Mouse (Mus musculus): ENCODE results near the gene Ube2d1. TPM values are rescaled to one million over a fixed set of nuclear protein-coding genes. Genes with fewer than 3 reads are reported as not detected.
A peak's percentile ranks its signal among the peaks of the same experiment; 100 is the strongest.

The Ube2d1 gene
- polyA plus RNA-seq, 2 experiments, result 6.8 to 7.3 TPM

DNA sequence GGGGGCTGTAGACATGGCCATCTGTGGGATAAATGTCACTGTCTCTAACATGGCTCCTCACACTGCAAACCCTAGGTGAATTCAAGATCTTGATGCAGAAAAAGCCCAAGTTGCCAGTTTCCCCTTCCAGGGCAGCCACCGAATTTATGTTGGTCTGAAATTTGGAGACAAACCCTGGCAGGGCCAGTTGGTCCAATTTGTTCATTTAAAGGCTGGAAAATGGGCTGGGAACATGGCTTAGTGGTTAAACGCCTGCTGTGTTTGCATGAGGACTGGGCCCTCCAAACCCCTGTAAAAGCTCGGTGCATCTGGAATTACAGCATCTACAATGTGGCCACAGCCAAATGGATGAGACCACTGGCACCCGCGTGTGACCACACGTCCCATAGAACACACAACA is 44.2 kb upstream of the Ube2d1 start:
- DNase-seq (ENCODE audit: low read depth in 3 of 3, low spot score in 3 of 3) (no peak), ATAC-seq (ENCODE audit: insufficient read depth) (no peak)
- Histone ChIP-seq H3K27ac (no peak overlapping the region), H3K9me3 (ENCODE audit: control insufficient read depth, low read length) (no peaks in the 10 kb centered on the region), H3K4me2 (ENCODE audit: low read depth) (no peak overlapping the region), H3K36me3 (replicated peaks; ENCODE audit: control insufficient read depth, insufficient read depth, low read depth) (peaks cover 14% of the 10 kb centered on the region), H3K27me3 (ENCODE audit: control insufficient read depth, insufficient read depth, low read length) (no peaks in the 10 kb centered on the region), H3K9ac (replicated peaks) (no peak overlapping the region), H3K4me1 (replicated peaks; ENCODE audit: control insufficient read depth in 2 of 2, insufficient read depth in 2 of 2, low read length in 1 of 2) (no peaks in the 10 kb centered on the region), H3K4me3 (ENCODE audit: insufficient read depth in 1 of 2, low read depth in 2 of 2, low read length in 2 of 2) (no peak overlapping the region)
- 85% methylated on average over 6 of the region's 6 CpGs for WGBS (ENCODE audit: insufficient replicate concordance)
- no peak for TF ChIP-seq EP300 (IDR thresholded peaks at IDR 0.05; ENCODE audit: low read depth)

DNA sequence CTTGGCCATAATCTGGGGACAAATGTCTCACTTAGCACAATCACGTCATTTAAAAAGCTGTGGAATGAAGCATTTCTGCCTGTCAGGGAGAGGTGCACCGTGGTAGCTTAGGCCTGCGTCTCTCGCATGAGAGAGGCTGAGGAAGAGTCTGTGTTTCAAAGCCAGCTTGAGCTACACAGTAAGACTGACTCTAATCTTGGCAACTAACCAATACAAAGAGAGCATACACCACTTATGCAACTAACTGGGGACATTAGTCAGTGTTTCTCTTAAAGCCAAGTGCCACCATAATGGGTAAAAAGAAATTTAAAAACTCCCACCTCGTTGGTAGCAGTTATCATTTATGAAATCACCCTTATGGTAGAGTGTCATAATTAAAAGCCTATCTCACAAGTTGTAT is 43.8 kb upstream of the Ube2d1 start:
- H3K4me2 ChIP-seq (ENCODE audit: low read depth), result no peak overlapping the region
- TF ChIP-seq CTCF (IDR thresholded peaks at IDR 0.05; ENCODE audit: low read depth) (no peak), EP300 (IDR thresholded peaks at IDR 0.05; ENCODE audit: low read depth) (no peak)
- no peak overlapping the region for H3K27ac ChIP-seq
- no peaks in the 10 kb centered on the region for H3K9me3 ChIP-seq (ENCODE audit: control insufficient read depth, low read length)
- H3K9ac ChIP-seq (replicated peaks), result no peak overlapping the region
- no peak overlapping the region for H3K4me3 ChIP-seq (ENCODE audit: insufficient read depth in 1 of 2, low read depth in 2 of 2, low read length in 2 of 2)
- ATAC-seq (ENCODE audit: insufficient read depth), result no peak
- H3K27me3 ChIP-seq (ENCODE audit: control insufficient read depth, insufficient read depth, low read length), result no peaks in the 10 kb centered on the region
- peaks cover 11% of the 10 kb centered on the region for H3K36me3 ChIP-seq (replicated peaks; ENCODE audit: control insufficient read depth, insufficient read depth, low read depth)
- WGBS (ENCODE audit: insufficient replicate concordance), result 83% methylated on average over 5 of the region's 5 CpGs
- no peak for DNase-seq (ENCODE audit: low read depth in 3 of 3, low spot score in 3 of 3)
- H3K4me1 ChIP-seq (replicated peaks; ENCODE audit: control insufficient read depth in 2 of 2, insufficient read depth in 2 of 2, low read length in 1 of 2), result no peaks in the 10 kb centered on the region

DNA sequence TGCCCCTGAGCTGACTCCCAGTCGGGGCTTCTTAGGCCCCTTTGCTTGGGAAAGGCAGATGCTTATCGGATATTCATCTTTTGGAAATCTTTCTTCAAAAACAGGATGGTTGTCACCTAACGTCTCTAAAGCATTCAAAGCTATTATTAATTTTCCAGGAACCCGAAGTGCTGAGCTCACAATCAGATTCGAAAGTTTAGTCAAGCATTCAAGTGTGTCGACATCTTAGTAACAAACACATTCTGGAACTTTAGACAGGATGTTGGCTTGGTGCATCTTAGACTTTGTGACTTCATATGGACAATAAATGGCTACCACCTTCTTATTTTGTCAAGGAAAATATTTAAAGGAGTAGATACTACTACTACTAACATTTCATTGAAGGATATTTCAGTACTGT is 43.3 kb upstream of the Ube2d1 start:
- Histone ChIP-seq H3K9me3 (ENCODE audit: control insufficient read depth, low read length) (no peaks in the 10 kb centered on the region), H3K4me3 (ENCODE audit: insufficient read depth in 1 of 2, low read depth in 2 of 2, low read length in 2 of 2) (no peak overlapping the region), H3K36me3 (replicated peaks; ENCODE audit: control insufficient read depth, insufficient read depth, low read depth) (peaks cover 11% of the 10 kb centered on the region), H3K9ac (replicated peaks) (no peak overlapping the region), H3K27ac (no peak overlapping the region), H3K4me2 (ENCODE audit: low read depth) (no peak overlapping the region), H3K27me3 (ENCODE audit: control insufficient read depth, insufficient read depth, low read length) (no peaks in the 10 kb centered on the region), H3K4me1 (replicated peaks; ENCODE audit: control insufficient read depth in 2 of 2, insufficient read depth in 2 of 2, low read length in 1 of 2) (no peaks in the 10 kb centered on the region)
- ATAC-seq (ENCODE audit: insufficient read depth), result no peak
- 73% methylated on average over 6 of the region's 6 CpGs for WGBS (ENCODE audit: insufficient replicate concordance)
- DNase-seq (ENCODE audit: low read depth in 3 of 3, low spot score in 3 of 3), result no peak
- no peak for TF ChIP-seq EP300 (IDR thresholded peaks at IDR 0.05; ENCODE audit: low read depth)

GRCm38 (mm10) chr10:71327386-71327785 is 42.3 kb upstream of the Ube2d1 start:
- no peak for ATAC-seq (ENCODE audit: insufficient read depth)
- Histone ChIP-seq H3K27ac (no peak overlapping the region), H3K9me3 (ENCODE audit: control insufficient read depth, low read length) (no peaks in the 10 kb centered on the region), H3K36me3 (replicated peaks; ENCODE audit: control insufficient read depth, insufficient read depth, low read depth) (peaks cover 11% of the 10 kb centered on the region), H3K4me2 (ENCODE audit: low read depth) (no peak overlapping the region), H3K4me3 (ENCODE audit: insufficient read depth in 1 of 2, low read depth in 2 of 2, low read length in 2 of 2) (no peak overlapping the region), H3K9ac (replicated peaks) (no peak overlapping the region), H3K27me3 (ENCODE audit: control insufficient read depth, insufficient read depth, low read length) (no peaks in the 10 kb centered on the region), H3K4me1 (replicated peaks; ENCODE audit: control insufficient read depth in 2 of 2, insufficient read depth in 2 of 2, low read length in 1 of 2) (no peaks in the 10 kb centered on the region)
- TF ChIP-seq CTCF (IDR thresholded peaks at IDR 0.05; ENCODE audit: low read depth) (no peak), EP300 (IDR thresholded peaks at IDR 0.05; ENCODE audit: low read depth) (no peak)
- DNase-seq (ENCODE audit: low read depth in 3 of 3, low spot score in 3 of 3), result no peak
- WGBS (ENCODE audit: insufficient replicate concordance), result 80% methylated on average over 10 of the region's 10 CpGs

GRCm38 (mm10) chr10:71326789-71327188 is 41.7 kb upstream of the Ube2d1 start:
- H3K36me3 ChIP-seq (replicated peaks; ENCODE audit: control insufficient read depth, insufficient read depth, low read depth), result peaks cover 11% of the 10 kb centered on the region
- H3K27ac ChIP-seq, result no peak overlapping the region
- WGBS (ENCODE audit: insufficient replicate concordance), result 14% methylated on average over 7 of the region's 7 CpGs
- no peak for TF ChIP-seq EP300 (IDR thresholded peaks at IDR 0.05; ENCODE audit: low read depth)
- peak; percentile 95 for TF ChIP-seq CTCF (IDR thresholded peaks at IDR 0.05; ENCODE audit: low read depth)
- no peak for ATAC-seq (ENCODE audit: insufficient read depth)
- no peaks in the 10 kb centered on the region for H3K4me1 ChIP-seq (replicated peaks; ENCODE audit: control insufficient read depth in 2 of 2, insufficient read depth in 2 of 2, low read length in 1 of 2)
- H3K4me2 ChIP-seq (ENCODE audit: low read depth), result no peak overlapping the region
- H3K4me3 ChIP-seq (ENCODE audit: insufficient read depth in 1 of 2, low read depth in 2 of 2, low read length in 2 of 2), result no peak overlapping the region
- no peak for DNase-seq (ENCODE audit: low read depth in 3 of 3, low spot score in 3 of 3)
- H3K9ac ChIP-seq (replicated peaks), result no peak overlapping the region
- no peaks in the 10 kb centered on the region for H3K9me3 ChIP-seq (ENCODE audit: control insufficient read depth, low read length)
- H3K27me3 ChIP-seq (ENCODE audit: control insufficient read depth, insufficient read depth, low read length), result no peaks in the 10 kb centered on the region

- no peaks in the 10 kb centered on the region for H3K9me3 ChIP-seq (ENCODE audit: control insufficient read depth, low read length)
- no peak overlapping the region for H3K27ac ChIP-seq
- H3K4me3 ChIP-seq (ENCODE audit: insufficient read depth in 1 of 2, low read depth in 2 of 2, low read length in 2 of 2), result no peak overlapping the region
- ATAC-seq (ENCODE audit: insufficient read depth), result no peak
- no peak overlapping the region for H3K4me2 ChIP-seq (ENCODE audit: low read depth)
- TF ChIP-seq EP300 (IDR thresholded peaks at IDR 0.05; ENCODE audit: low read depth) (no peak), CTCF (IDR thresholded peaks at IDR 0.05; ENCODE audit: low read depth) (no peak)
- H3K9ac ChIP-seq (replicated peaks), result no peak overlapping the region
- H3K36me3 ChIP-seq (replicated peaks; ENCODE audit: control insufficient read depth, insufficient read depth, low read depth), result peaks cover 10% of the 10 kb centered on the region
- no peaks in the 10 kb centered on the region for H3K27me3 ChIP-seq (ENCODE audit: control insufficient read depth, insufficient read depth, low read length)
- H3K4me1 ChIP-seq (replicated peaks; ENCODE audit: control insufficient read depth in 2 of 2, insufficient read depth in 2 of 2, low read length in 1 of 2), result no peaks in the 10 kb centered on the region
- DNase-seq (ENCODE audit: low read depth in 3 of 3, low spot score in 3 of 3), result no peak
- 60% methylated on average over 7 of the region's 7 CpGs for WGBS (ENCODE audit: insufficient replicate concordance)
Observed at GRCm38 (mm10) chr10:71326123-71326522, 41.1 kb upstream of the Ube2d1 start.

All from liver, embryonic 14.5 days (tissue).